Mouse (Mus musculus) kidney, postnatal 0 days (tissue): Measurements from ENCODE around the gene Adcy6. TPM values are rescaled to one million over a fixed set of nuclear protein-coding genes. Genes with fewer than 3 reads are reported as not detected.

ENCODE experiments used
- ATAC-seq: fragments of 200-750 bp; cut with Nextera tagmentation; replicated peaks from 2 replicates; pipeline ENCODE4 v1.8.0; 2017; ENCODE audit warnings: low read depth, moderate number of reproducible peaks, moderate TSS enrichment, moderate library complexity; ENCODE audit not compliant: low FRiP score
- DNase-seq: peaks from one replicate; pipeline ENCODE4 v3.0.0-alpha.2; 2016; ENCODE audit warnings: low spot score
- H3K27ac ChIP-seq: fragments of 300-500 bp; sonication (generic); 2 replicates; pipeline ENCODE4 v1.5.1; 2014; ENCODE audit warnings: mild to moderate bottlenecking
- H3K27me3 ChIP-seq: fragments of 300-500 bp; sonication (generic); 2 replicates; pipeline ENCODE4 v1.6.1; 2014; ENCODE audit warnings: low read length, mixed read lengths; ENCODE audit not compliant: insufficient read depth
- H3K36me3 ChIP-seq: fragments of 300-500 bp; sonication (generic); 2 replicates; pipeline ENCODE4 v1.6.1; 2014; ENCODE audit warnings: low read length, mixed read lengths; ENCODE audit not compliant: insufficient read depth
- H3K4me1 ChIP-seq: fragments of 300-500 bp; sonication (generic); replicated peaks from 2 replicates; pipeline ENCODE4 v1.6.1; 2014; ENCODE audit warnings: antibody characterized with exemption, low read length, mixed read lengths; ENCODE audit not compliant: insufficient read depth
- H3K4me2 ChIP-seq: fragments of 300-500 bp; sonication (generic); 2 replicates; pipeline ENCODE4 v1.6.1; 2014; ENCODE audit warnings: mild to moderate bottlenecking, low read length, moderate library complexity, mixed read lengths
- H3K4me3 ChIP-seq: fragments of 300-500 bp; sonication (generic); replicated peaks from 2 replicates; pipeline ENCODE4 v1.5.1; 2014; ENCODE audit warnings: low read depth, low read length
- H3K9ac ChIP-seq: fragments of 300-500 bp; sonication (generic); 2 replicates; pipeline ENCODE4 v1.6.1; 2014; ENCODE audit warnings: low read depth, low read length
- H3K9me3 ChIP-seq: fragments of 300-500 bp; sonication (generic); replicated peaks from 2 replicates; pipeline ENCODE4 v1.6.1; 2016; ENCODE audit warnings: low read length, inconsistent platforms, mixed read lengths
- CTCF ChIP-seq: IDR thresholded peaks from 2 replicates; pipeline ENCODE4 v1.5.1; 2016; ENCODE audit warnings: antibody characterized with exemption, low read depth, mild to moderate bottlenecking, moderate library complexity
- WGBS: fragments of 180-500 bp; shearing (Covaris S2); extraction: QIAGEN DNeasy Blood & Tissue Kit; methylation state at CpG from one replicate; pipeline ENCODE4 v1.1.7; 2014; 5-methylcytosine and 5-hydroxymethylcytosine counted together
- polyA plus RNA-seq: library from polyadenylated mRNA; unstranded; fragments of >200 nt; fragmentation: Nextera tagmentation; extraction: Ambion mirVana; gene quantifications from 2 replicates; pipeline ENCODE4 v1.2.1, GENCODE M21; 2015

Adcy6 gene
- polyA plus RNA-seq, 1 experiment from 2014 or later: 16.8 TPM

GRCm38 (mm10) chr15:98543341-98543740 lies 66.5 kb downstream of the Adcy6 start:
- Histone ChIP-seq H3K36me3 (peaks cover 63% of the 10 kb centered on the region), H3K4me1 (no peaks in the 10 kb centered on the region), H3K9me3 (no peaks in the 10 kb centered on the region), H3K9ac (no peak overlapping the region), H3K27ac (no peak overlapping the region), H3K4me3 (no peak overlapping the region), H3K27me3 (no peaks in the 10 kb centered on the region), H3K4me2 (no peak overlapping the region)
- no peak for TF ChIP-seq CTCF
- no peak for ATAC-seq
- WGBS: 45% methylated on average over 4 of the region's 4 CpGs
- no peak for DNase-seq

GRCm38 (mm10) chr15:98541064-98541463 lies 68.8 kb downstream of the Adcy6 start:
- no peak for TF ChIP-seq CTCF
- Histone ChIP-seq H3K4me2 (no peak overlapping the region), H3K36me3 (peaks cover 45% of the 10 kb centered on the region), H3K27ac (no peak overlapping the region), H3K4me3 (no peak overlapping the region), H3K4me1 (no peaks in the 10 kb centered on the region), H3K27me3 (no peaks in the 10 kb centered on the region), H3K9ac (no peak overlapping the region), H3K9me3 (no peaks in the 10 kb centered on the region)
- DNase-seq (no peak), ATAC-seq (no peak)
- WGBS: 82% methylated on average over 6 of the region's 6 CpGs

Other genes with a start within 250 kb of the Adcy6 start
- gene Olfr283, start 229.1 kb downstream of the Adcy6 start, polyA plus RNA-seq: not detected in 2 replicates
- gene Olfr282, start 178.9 kb downstream of the Adcy6 start, polyA plus RNA-seq: not detected in 2 replicates
- gene Olfr281, start 157.5 kb downstream of the Adcy6 start, polyA plus RNA-seq: not detected in 2 replicates
- not detected in 2 replicates for gene OR5BS1P, start 140.2 kb downstream of the Adcy6 start, polyA plus RNA-seq
- 0.24 and 0.30 TPM in 2 replicates for gene Lalba, start 127.4 kb downstream of the Adcy6 start, polyA plus RNA-seq
- gene Olfr279, start 117.7 kb downstream of the Adcy6 start, polyA plus RNA-seq: not detected in 2 replicates
- gene Kansl2, start 75.8 kb downstream of the Adcy6 start, polyA plus RNA-seq: 87.1 and 96.3 TPM in 2 replicates
- gene Ccnt1, start 39.2 kb downstream of the Adcy6 start, polyA plus RNA-seq: 42.3 and 46.2 TPM in 2 replicates
- 0.30 and 0.62 TPM in 2 replicates for gene 4930415O20Rik, start 39.1 kb downstream of the Adcy6 start, polyA plus RNA-seq
- 19.8 and 22.4 TPM in 2 replicates for gene Cacnb3, start 20.8 kb upstream of the Adcy6 start, polyA plus RNA-seq
- 14.6 and 17.6 TPM in 2 replicates for gene Ddx23, start 52.8 kb upstream of the Adcy6 start, polyA plus RNA-seq
- 0.50 and 0.66 TPM in 2 replicates for gene Rnd1, start 67.4 kb upstream of the Adcy6 start, polyA plus RNA-seq
- 0.74 and 0.75 TPM in 2 replicates for gene Ccdc65, start 98.1 kb upstream of the Adcy6 start, polyA plus RNA-seq
- gene Fkbp11, start 118.1 kb upstream of the Adcy6 start, polyA plus RNA-seq: 34.4 and 34.6 TPM in 2 replicates
- 39.0 and 39.6 TPM in 2 replicates for gene Arf3, start 153.1 kb upstream of the Adcy6 start, polyA plus RNA-seq
- gene Wnt10b, start 168.1 kb upstream of the Adcy6 start, polyA plus RNA-seq: not detected in 2 replicates
- gene Wnt1, start 179.8 kb upstream of the Adcy6 start, polyA plus RNA-seq: not detected in 2 replicates
- gene Ddn, start 199.4 kb upstream of the Adcy6 start, polyA plus RNA-seq: 4.4 and 6.1 TPM in 2 replicates
- 83.1 and 94.5 TPM in 2 replicates for gene Prkag1, start 221.4 kb upstream of the Adcy6 start, polyA plus RNA-seq